Mouse (Mus musculus) erythroblast, embryonic 14.5 days (primary cell): ENCODE measurements around the gene Adgrd1.

Experiments used
- GATA1 ChIP-seq: IDR thresholded peaks from 2 replicates; pipeline ENCODE4 v1.6.1; 2012; ENCODE audit warnings: low read length, inconsistent platforms, mixed read lengths
- TAL1 ChIP-seq: IDR thresholded peaks from 3 replicates; pipeline ENCODE4 v1.6.1; 2012; ENCODE audit warnings: low read length, inconsistent platforms, mixed read lengths

- no peak for TF ChIP-seq GATA1
- TF ChIP-seq TAL1, result no peak
Observed at GRCm38 (mm10) chr5:129249080-129249479, 152.5 kb downstream of the Adgrd1 start.
